Mouse (Mus musculus): ENCODE measurements around the gene Zfp768. TPM values are rescaled to one million over a fixed set of nuclear protein-coding genes. Genes with fewer than 3 reads are reported as not detected.
"Not testable (repeated sequence)": the region's sequence is repeated elsewhere in the genome, so short reads cannot be mapped to it uniquely, and the experiment has no call there.

Zfp768 gene
- total RNA-seq (2021), result 10 to 100 TPM; 13.7 to 14.5 TPM
- long read RNA-seq, experiment 1, transcript Zfp768-201 (2 exons, 2,356 nt), result major isoform, 6 of 8 reads
- long read RNA-seq, experiment 1, partial matches to known transcripts, result 0 of 8 reads
- long read RNA-seq, experiment 1, other reads (novel, unspliced or antisense), result 2 of 8 reads
- long read RNA-seq, experiment 2, transcript Zfp768-201 (2 exons, 2,356 nt), result major isoform, 6 of 8 reads
- long read RNA-seq, experiment 2, partial matches to known transcripts, result 0 of 8 reads
- long read RNA-seq, experiment 2, other reads (novel, unspliced or antisense), result 2 of 8 reads

DNA sequence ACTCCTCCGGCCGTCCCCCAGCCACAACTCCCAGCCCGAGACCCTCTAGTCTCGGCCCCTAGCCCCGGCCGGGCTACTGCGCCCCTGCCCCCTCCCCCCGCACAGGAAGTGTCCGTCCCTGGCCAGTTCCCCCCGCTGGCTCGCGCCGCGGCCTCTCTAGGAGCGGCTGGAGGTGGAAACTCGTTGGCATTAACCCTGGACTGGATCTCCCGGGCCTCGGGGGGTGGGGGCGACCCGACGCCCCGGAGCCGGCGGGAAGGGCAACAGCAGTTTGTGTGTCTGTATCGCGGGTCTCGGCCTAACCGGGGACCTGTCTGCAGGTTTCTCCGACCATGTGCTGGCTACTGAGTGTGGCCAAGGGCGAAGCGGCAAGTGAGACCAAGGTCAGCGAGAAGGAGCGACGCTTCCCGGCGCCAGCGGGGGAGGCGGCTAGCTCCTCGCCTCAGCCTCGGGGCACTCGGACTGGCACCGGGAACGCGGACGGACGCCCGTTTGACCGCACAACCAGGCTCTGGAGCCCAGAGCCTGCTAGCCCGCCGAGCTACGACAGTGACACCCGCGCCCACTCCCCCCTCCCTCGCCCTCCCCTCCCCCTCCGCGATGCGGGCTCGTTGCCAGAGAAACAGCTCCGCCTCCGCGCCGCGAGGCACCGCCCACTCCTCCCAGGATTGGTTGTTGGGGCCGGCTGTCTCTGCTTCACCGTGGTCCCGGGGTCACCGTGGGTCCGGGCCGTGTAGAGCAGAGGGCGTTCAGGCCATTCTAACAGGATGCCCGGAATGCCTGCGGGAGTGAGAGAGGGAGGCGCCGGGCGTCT is at the start of gene Zfp768:
Gene Zfp768 (minus strand): TSS at position 78 of the 814 bp plus-strand sequence.
- peak; percentile 82 to 86 for DNase-seq (ENCODE audit: low spot score in 2 of 2)

GRCm38 (mm10) chr7:127393944-127394333 is 48.5 kb upstream of the Zfp768 start:
- DNase-seq (ENCODE audit: low spot score in 2 of 2), result no peak

GRCm38 (mm10) chr7:127393157-127393943 is 48.0 kb upstream of the Zfp768 start, which contains the start of gene E430018J23Rik:
Gene E430018J23Rik (minus strand): TSS chr7:127393629.
- peak; percentile 96 to 97 for DNase-seq (ENCODE audit: low spot score in 2 of 2)

- no peak for DNase-seq (ENCODE audit: low spot score in 2 of 2)
These were observed 46.9 kb upstream of the Zfp768 start for GRCm38 (mm10) chr7:127392251-127392824.

DNA sequence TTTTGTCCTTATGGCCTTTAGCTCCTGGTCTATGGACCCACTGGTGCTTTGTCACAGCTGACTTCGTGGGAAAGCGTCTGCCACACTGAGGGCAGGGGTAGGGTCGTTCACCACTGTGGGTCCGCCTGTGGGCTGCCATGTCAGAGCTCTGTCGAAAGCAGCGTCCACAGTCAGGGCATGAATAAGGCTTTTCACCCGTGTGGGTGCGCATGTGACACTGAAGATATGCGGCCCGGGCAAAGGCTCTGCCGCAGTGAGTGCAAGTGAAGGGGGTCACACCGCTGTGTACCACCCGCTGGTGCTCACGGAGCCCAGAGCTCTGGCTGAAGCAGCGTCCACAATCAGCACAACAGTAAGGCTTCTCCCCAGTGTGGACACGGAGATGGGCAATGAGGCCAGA is 46.1 kb upstream of the Zfp768 start:
- no peak for DNase-seq (ENCODE audit: low spot score in 2 of 2)

GRCm38 (mm10) chr7:127390306-127390705 is 44.9 kb upstream of the Zfp768 start:
- DNase-seq (ENCODE audit: low spot score in 2 of 2), result no peak

GRCm38 (mm10) chr7:127388201-127388600 is 42.8 kb upstream of the Zfp768 start:
- DNase-seq (ENCODE audit: low spot score in 2 of 2), result not testable (repeated sequence)

DNA sequence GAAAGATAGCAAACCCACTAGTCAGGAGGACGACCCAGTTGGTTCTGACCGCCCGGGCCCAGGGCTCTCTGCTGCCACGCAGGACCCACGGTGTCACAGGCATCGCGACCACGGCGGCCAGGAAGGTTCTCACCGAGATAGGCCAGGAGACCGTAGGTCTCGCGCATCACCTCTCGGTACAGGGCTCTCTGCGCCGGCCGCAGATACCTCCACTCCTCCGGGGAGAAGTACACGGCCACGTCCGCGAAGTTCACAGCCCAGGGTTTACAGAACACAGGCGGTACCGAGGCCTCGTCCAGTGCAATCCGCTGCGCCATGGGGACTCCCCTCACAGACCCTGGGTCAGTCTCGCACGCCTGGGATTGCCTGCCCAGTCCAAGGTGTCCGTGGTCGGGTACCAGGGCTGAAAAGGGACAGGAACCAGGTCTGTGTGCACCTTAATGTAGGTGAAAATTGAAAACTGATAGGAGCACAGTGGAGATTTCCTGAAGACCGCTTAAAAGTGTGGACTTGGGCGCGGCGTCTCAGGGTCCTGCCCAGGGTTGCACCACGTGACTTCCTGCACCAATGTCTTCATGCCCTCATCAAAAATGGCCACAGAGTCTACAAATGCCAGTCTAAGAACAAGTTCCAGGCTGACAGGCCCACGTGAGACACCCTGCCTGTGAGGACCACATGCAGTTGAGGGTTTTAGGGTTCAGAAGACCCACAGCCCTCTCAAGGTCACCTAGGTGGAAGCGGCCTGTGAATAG is 41.4 kb upstream of the Zfp768 start, which contains the start of gene 9130019O22Rik:
Gene 9130019O22Rik (minus strand): TSS at position 526 of the 752 bp plus-strand sequence.
- peak; percentile 86 to 95 for DNase-seq (ENCODE audit: low spot score in 2 of 2)

DNA sequence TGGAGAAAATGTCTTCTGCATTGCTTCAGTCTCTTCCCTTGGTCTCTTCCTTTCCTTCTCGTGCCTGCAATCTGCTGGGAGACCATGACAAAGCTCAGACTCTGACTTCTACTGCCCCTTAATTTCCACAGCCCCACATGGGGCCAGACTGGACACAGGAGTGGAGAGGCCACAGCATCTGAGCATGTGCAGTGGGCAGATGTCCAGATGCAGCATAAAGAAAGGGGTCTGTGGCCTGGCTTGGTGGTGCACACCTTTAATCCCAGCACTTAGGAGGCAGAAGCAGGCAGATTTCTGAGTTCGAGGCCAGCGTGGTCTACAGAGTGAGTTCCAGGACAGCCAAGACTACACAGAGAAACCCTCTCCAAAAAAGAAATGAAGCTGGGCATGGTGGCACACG is 40.2 kb upstream of the Zfp768 start:
- not testable (repeated sequence) for DNase-seq (ENCODE audit: low spot score in 2 of 2)

DNA sequence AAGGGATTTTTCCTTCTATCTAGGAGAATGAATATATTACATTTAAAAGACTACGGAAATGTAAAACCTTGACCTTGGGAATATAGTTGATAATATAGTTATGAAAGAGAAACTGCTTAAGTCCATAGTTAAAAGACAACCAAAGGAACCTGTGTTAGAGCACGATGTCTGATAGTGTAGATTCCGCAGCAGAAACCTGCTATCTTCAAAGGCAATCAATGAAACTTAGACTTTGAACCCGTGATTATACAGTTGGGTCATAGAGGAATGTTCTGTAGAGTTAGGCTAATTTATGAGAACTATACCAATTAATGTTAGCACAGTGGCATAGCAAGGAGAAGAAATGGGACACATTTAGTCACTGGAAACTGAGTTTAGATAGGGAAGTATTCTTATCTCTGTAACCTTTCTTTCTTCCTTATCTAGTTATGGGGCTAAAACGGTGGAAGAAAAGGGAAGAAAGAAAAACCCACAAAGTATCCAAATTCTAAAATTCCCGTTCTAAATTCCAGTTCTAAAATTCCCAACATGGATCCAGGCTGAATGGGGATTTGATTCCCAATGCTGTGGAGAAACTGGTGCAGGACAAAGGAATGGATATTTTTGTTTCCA is 33.0 kb upstream of the Zfp768 start:
- DNase-seq (ENCODE audit: low spot score in 2 of 2), result no peak

- DNase-seq (ENCODE audit: low spot score in 2 of 2), result peak; percentile 93 to 94
These were observed 30.2 kb upstream of the Zfp768 start, which contains the start of gene Zfp747 for GRCm38 (mm10) chr7:127375271-127376245. Gene Zfp747 (minus strand): TSS chr7:127376050.

GRCm38 (mm10) chr7:127371870-127372269 is 26.5 kb upstream of the Zfp768 start:
- not testable (repeated sequence) for DNase-seq (ENCODE audit: low spot score in 2 of 2)

- DNase-seq (ENCODE audit: low spot score in 2 of 2), result no peak
These were observed 25.8 kb upstream of the Zfp768 start for GRCm38 (mm10) chr7:127371213-127371612.

DNA sequence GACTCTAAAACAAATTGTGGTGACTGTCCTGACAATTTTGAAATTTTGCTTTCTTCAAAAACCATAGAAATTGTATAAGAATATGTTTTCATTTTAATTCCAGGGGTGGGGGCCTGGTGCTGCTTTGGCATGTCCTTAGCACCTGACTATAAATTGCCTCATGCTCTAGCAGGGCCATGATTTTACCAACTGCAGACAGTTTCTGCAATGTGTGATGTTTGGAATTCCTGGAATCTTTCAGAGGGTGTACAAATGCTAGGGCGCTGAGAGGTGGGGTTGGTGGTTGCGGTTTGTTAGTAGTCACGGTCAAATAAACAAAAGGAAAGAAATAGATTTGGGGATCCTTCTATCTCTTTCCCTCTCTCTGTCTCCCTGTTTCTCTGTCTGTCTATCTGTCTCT is 20.9 kb upstream of the Zfp768 start:
- DNase-seq (ENCODE audit: low spot score in 2 of 2), result no peak

GRCm38 (mm10) chr7:127364166-127364565 is 18.8 kb upstream of the Zfp768 start:
- no peak for DNase-seq (ENCODE audit: low spot score in 2 of 2)

DNA sequence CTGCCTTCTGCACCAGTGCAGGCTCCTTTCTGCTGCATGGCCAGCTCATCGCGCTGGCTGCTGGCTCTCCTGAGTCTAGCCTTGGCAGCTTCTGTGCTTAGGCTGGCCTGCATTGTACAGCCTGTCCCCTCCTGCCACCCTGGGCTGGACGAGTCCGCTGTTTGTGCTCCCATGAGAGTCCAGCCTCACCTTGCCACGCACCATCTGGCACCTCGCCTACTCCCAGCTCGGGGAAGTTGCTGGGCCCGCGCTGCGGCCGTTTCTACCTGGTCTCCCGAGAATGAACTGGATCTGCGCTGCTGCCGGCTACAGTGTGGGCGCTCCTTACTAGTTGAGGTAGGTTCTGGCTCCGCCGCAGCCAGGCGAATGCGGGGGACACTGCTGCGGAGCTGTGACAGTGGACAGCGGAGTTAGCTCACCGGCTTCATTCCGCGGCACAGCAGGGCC is 18.1 kb upstream of the Zfp768 start:
- DNase-seq (ENCODE audit: low spot score in 2 of 2), result peak; percentile 34 to 59

DNA sequence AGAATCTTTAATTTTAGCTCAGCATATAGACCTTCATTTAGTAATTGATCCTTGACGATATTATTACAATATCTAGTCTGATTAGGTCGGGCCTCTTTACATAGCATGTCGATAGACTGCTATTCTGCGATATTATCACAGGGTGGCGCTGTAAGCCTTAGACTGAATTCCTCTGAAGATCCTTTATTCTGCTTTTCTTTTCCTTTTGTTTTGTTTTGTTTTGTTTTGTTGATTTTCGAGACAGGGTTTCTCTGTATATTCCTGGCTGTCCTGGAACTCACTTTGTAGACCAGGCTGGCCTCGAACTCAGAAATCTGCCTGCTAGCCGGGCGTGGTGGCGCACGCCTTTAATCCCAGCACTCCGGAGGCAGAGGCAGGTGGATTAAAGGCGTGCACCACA is 17.0 kb upstream of the Zfp768 start:
- DNase-seq (ENCODE audit: low spot score in 2 of 2), result not testable (repeated sequence)

GRCm38 (mm10) chr7:127361449-127361848 is 16.1 kb upstream of the Zfp768 start:
- no peak for DNase-seq (ENCODE audit: low spot score in 2 of 2)
